Mouse (Mus musculus): Measurements from ENCODE around the gene Tle3. TPM values are rescaled to one million over a fixed set of nuclear protein-coding genes. Genes with fewer than 3 reads are reported as not detected.

Gene Tle3
- polyA plus RNA-seq, 1 experiment from 2014 or later: 56.3 TPM

GRCm38 (mm10) chr9:61427901-61428300 is 55.7 kb downstream of the Tle3 start:
- H3K36me3 ChIP-seq: no peaks in the 10 kb centered on the region
- H3K9me3 ChIP-seq (replicated peaks): no peaks in the 10 kb centered on the region
- peaks cover 13% of the 10 kb centered on the region for H3K27me3 ChIP-seq
- ATAC-seq (ENCODE audit: low FRiP score): no peak
- no peak overlapping the region for H3K27ac ChIP-seq
- no peak overlapping the region for H3K4me3 ChIP-seq
- no peaks in the 10 kb centered on the region for H3K4me1 ChIP-seq
- no peak overlapping the region for H3K4me2 ChIP-seq (replicated peaks)
- no peak overlapping the region for H3K9ac ChIP-seq
- WGBS: 77% methylated on average over 3 of the region's 3 CpGs

GRCm38 (mm10) chr9:61431830-61432229 is 59.7 kb downstream of the Tle3 start:
- no peak overlapping the region for H3K4me2 ChIP-seq (replicated peaks)
- H3K4me1 ChIP-seq: peaks cover 19% of the 10 kb centered on the region
- ATAC-seq (ENCODE audit: low FRiP score): no peak
- no peak overlapping the region for H3K4me3 ChIP-seq
- H3K36me3 ChIP-seq: no peaks in the 10 kb centered on the region
- H3K27me3 ChIP-seq: peaks cover 11% of the 10 kb centered on the region
- 93% methylated on average over 4 of the region's 4 CpGs for WGBS
- H3K27ac ChIP-seq: no peak overlapping the region
- no peaks in the 10 kb centered on the region; the same call in 1 of the 2 replicates for H3K9me3 ChIP-seq (replicated peaks)
- H3K9ac ChIP-seq: no peak overlapping the region

- Histone ChIP-seq H3K4me1 (peaks cover 19% of the 10 kb centered on the region), H3K9ac (no peak overlapping the region), H3K4me2 (replicated peaks) (no peak overlapping the region), H3K9me3 (replicated peaks) (no peaks in the 10 kb centered on the region; the same call in 1 of the 2 replicates), H3K27ac (no peak overlapping the region), H3K27me3 (peaks cover 19% of the 10 kb centered on the region), H3K4me3 (no peak overlapping the region), H3K36me3 (no peaks in the 10 kb centered on the region)
- no peak for ATAC-seq (ENCODE audit: low FRiP score)
- 56% methylated on average over 2 of the region's 2 CpGs for WGBS
These were observed 61.0 kb downstream of the Tle3 start for GRCm38 (mm10) chr9:61433206-61433605.

GRCm38 (mm10) chr9:61434062-61434461 is 61.9 kb downstream of the Tle3 start:
- peak; percentile 91 for ATAC-seq (ENCODE audit: low FRiP score)
- 22% methylated on average over 11 of the region's 11 CpGs for WGBS
- peaks cover 17% of the 10 kb centered on the region for H3K27me3 ChIP-seq

GRCm38 (mm10) chr9:61435191-61435989 is 63.2 kb downstream of the Tle3 start:
- ATAC-seq (ENCODE audit: low FRiP score): no peak
- no peak overlapping the region for H3K27ac ChIP-seq
- peaks cover 24% of the 10 kb centered on the region for H3K27me3 ChIP-seq
- H3K9ac ChIP-seq: no peak overlapping the region
- no peaks in the 10 kb centered on the region; the same call in 1 of the 2 replicates for H3K9me3 ChIP-seq (replicated peaks)
- peaks cover 19% of the 10 kb centered on the region for H3K4me1 ChIP-seq
- no peaks in the 10 kb centered on the region for H3K36me3 ChIP-seq
- 28% methylated on average over 8 of the region's 8 CpGs for WGBS
- no peak overlapping the region for H3K4me2 ChIP-seq (replicated peaks)
- no peak overlapping the region for H3K4me3 ChIP-seq

More at GRCm38 (mm10) chr9:61434062-61434461, 61.9 kb downstream of the Tle3 start:
- Histone ChIP-seq H3K9me3 (replicated peaks) (no peaks in the 10 kb centered on the region; the same call in 1 of the 2 replicates), H3K4me1 (peaks cover 19% of the 10 kb centered on the region), H3K9ac (0 out of 2 replicates have a peak overlapping the region, but pooled peaks have one; percentile 29), H3K36me3 (no peaks in the 10 kb centered on the region), H3K27ac (peak overlapping the region; percentile 45; the same call in 1 of the 2 replicates), H3K4me3 (no peak overlapping the region), H3K4me2 (replicated peaks) (no peak overlapping the region)

- H3K27me3 ChIP-seq: peaks cover 24% of the 10 kb centered on the region
These were observed 63.9 kb downstream of the Tle3 start for GRCm38 (mm10) chr9:61436104-61436503.

GRCm38 (mm10) chr9:61436761-61437160 is 64.6 kb downstream of the Tle3 start:
- Histone ChIP-seq H3K36me3 (no peaks in the 10 kb centered on the region), H3K4me2 (replicated peaks) (no peak overlapping the region), H3K4me1 (peaks cover 24% of the 10 kb centered on the region), H3K9me3 (replicated peaks) (no peaks in the 10 kb centered on the region; the same call in 1 of the 2 replicates), H3K4me3 (no peak overlapping the region), H3K9ac (no peak overlapping the region), H3K27ac (no peak overlapping the region), H3K27me3 (peaks cover 27% of the 10 kb centered on the region)
- no peak for ATAC-seq (ENCODE audit: low FRiP score)
- 84% methylated on average over 6 of the region's 6 CpGs for WGBS

More at GRCm38 (mm10) chr9:61436104-61436503, 63.9 kb downstream of the Tle3 start:
- H3K27ac ChIP-seq: no peak overlapping the region
- no peak for ATAC-seq (ENCODE audit: low FRiP score)
- no peak overlapping the region for H3K9ac ChIP-seq
- H3K4me2 ChIP-seq (replicated peaks): no peak overlapping the region
- H3K4me3 ChIP-seq: no peak overlapping the region
- H3K4me1 ChIP-seq: peaks cover 19% of the 10 kb centered on the region
- H3K9me3 ChIP-seq (replicated peaks): no peaks in the 10 kb centered on the region; the same call in 1 of the 2 replicates
- no peaks in the 10 kb centered on the region for H3K36me3 ChIP-seq
- WGBS: 66% methylated on average over 2 of the region's 2 CpGs

GRCm38 (mm10) chr9:61439092-61439491 is 66.9 kb downstream of the Tle3 start:
- peaks cover 34% of the 10 kb centered on the region for H3K27me3 ChIP-seq
- no peak for ATAC-seq (ENCODE audit: low FRiP score)

GRCm38 (mm10) chr9:61439979-61440378 is 67.8 kb downstream of the Tle3 start:
- H3K4me1 ChIP-seq: peaks cover 26% of the 10 kb centered on the region
- H3K9me3 ChIP-seq (replicated peaks): no peaks in the 10 kb centered on the region; the same call in 1 of the 2 replicates
- no peak overlapping the region for H3K27ac ChIP-seq
- no peak overlapping the region for H3K9ac ChIP-seq
- no peak overlapping the region for H3K4me3 ChIP-seq
- no peak for ATAC-seq (ENCODE audit: low FRiP score)
- H3K27me3 ChIP-seq: peaks cover 34% of the 10 kb centered on the region
- H3K36me3 ChIP-seq: no peaks in the 10 kb centered on the region
- 68% methylated on average over 2 of the region's 2 CpGs for WGBS
- H3K4me2 ChIP-seq (replicated peaks): no peak overlapping the region

More at GRCm38 (mm10) chr9:61439092-61439491, 66.9 kb downstream of the Tle3 start:
- H3K9ac ChIP-seq: no peak overlapping the region
- no peak overlapping the region for H3K4me2 ChIP-seq (replicated peaks)
- WGBS: 68% methylated on average over 6 of the region's 6 CpGs
- no peak overlapping the region for H3K27ac ChIP-seq
- H3K4me1 ChIP-seq: peaks cover 33% of the 10 kb centered on the region
- H3K36me3 ChIP-seq: no peaks in the 10 kb centered on the region
- no peak overlapping the region for H3K4me3 ChIP-seq
- no peaks in the 10 kb centered on the region; the same call in 1 of the 2 replicates for H3K9me3 ChIP-seq (replicated peaks)

- Histone ChIP-seq H3K27me3 (peaks cover 34% of the 10 kb centered on the region), H3K36me3 (no peaks in the 10 kb centered on the region), H3K9ac (no peak overlapping the region), H3K9me3 (replicated peaks) (no peaks in the 10 kb centered on the region), H3K4me1 (peaks cover 34% of the 10 kb centered on the region), H3K4me2 (replicated peaks) (no peak overlapping the region), H3K4me3 (no peak overlapping the region), H3K27ac (no peak overlapping the region)
- no peak for ATAC-seq (ENCODE audit: low FRiP score)
- 53% methylated on average over 11 of the region's 11 CpGs for WGBS
These were observed 69.2 kb downstream of the Tle3 start for GRCm38 (mm10) chr9:61441206-61441913.

GRCm38 (mm10) chr9:61442951-61443630 is 70.9 kb downstream of the Tle3 start:
- Histone ChIP-seq H3K4me3 (no peak overlapping the region), H3K27me3 (peaks cover 25% of the 10 kb centered on the region), H3K4me1 (peaks cover 36% of the 10 kb centered on the region), H3K27ac (no peak overlapping the region), H3K36me3 (no peaks in the 10 kb centered on the region), H3K4me2 (replicated peaks) (no peak overlapping the region), H3K9ac (no peak overlapping the region), H3K9me3 (replicated peaks) (no peaks in the 10 kb centered on the region)
- 49% methylated on average over 5 of the region's 5 CpGs for WGBS
- ATAC-seq (ENCODE audit: low FRiP score): 0 out of 2 replicates have a peak, but pooled peaks have one; percentile 26

- 70% methylated on average over 2 of the region's 2 CpGs for WGBS
These were observed 73.0 kb downstream of the Tle3 start for GRCm38 (mm10) chr9:61445151-61445550.

More at GRCm38 (mm10) chr9:61445151-61445550, 73.0 kb downstream of the Tle3 start:
- H3K27me3 ChIP-seq: peaks cover 19% of the 10 kb centered on the region; the same call in 1 of the 2 replicates
- H3K9me3 ChIP-seq (replicated peaks): no peaks in the 10 kb centered on the region
- H3K27ac ChIP-seq: no peak overlapping the region
- ATAC-seq (ENCODE audit: low FRiP score): no peak
- peaks cover 36% of the 10 kb centered on the region for H3K4me1 ChIP-seq
- no peak overlapping the region for H3K4me3 ChIP-seq
- no peak overlapping the region for H3K9ac ChIP-seq
- H3K36me3 ChIP-seq: no peaks in the 10 kb centered on the region
- no peak overlapping the region for H3K4me2 ChIP-seq (replicated peaks)
